Mouse (Mus musculus) forebrain, postnatal 0 days (tissue): ENCODE data around the gene Cacna1h. TPM values are rescaled to one million over a fixed set of nuclear protein-coding genes. Genes with fewer than 3 reads are reported as not detected.

Experiments
- ATAC-seq: fragments of 200-750 bp; cut with Nextera tagmentation; 2 replicates; pipeline ENCODE4 v1.8.0; 2017; ENCODE audit warnings: mild to moderate bottlenecking, moderate library complexity
- DNase-seq: peaks from one replicate; pipeline ENCODE4 v3.0.0-alpha.2; 2015
- H3K27ac ChIP-seq: fragments of 300-500 bp; sonication (generic); 2 replicates; pipeline ENCODE4 v1.5.1; 2014; ENCODE audit warnings: low read depth, mild to moderate bottlenecking, antibody characterized with exemption, low read length, moderate library complexity, mixed read lengths
- H3K27me3 ChIP-seq: fragments of 300-500 bp; sonication (generic); 2 replicates; pipeline ENCODE4 v1.6.1; 2014; ENCODE audit warnings: mild to moderate bottlenecking, low read length, mixed read lengths; ENCODE audit not compliant: insufficient read depth
- H3K36me3 ChIP-seq: fragments of 300-500 bp; sonication (generic); 2 replicates; pipeline ENCODE4 v1.6.1; 2014; ENCODE audit warnings: mild to moderate bottlenecking, moderate library complexity; ENCODE audit not compliant: insufficient read depth
- H3K4me1 ChIP-seq: fragments of 300-500 bp; sonication (generic); 2 replicates; pipeline ENCODE4 v1.6.1; 2014; ENCODE audit warnings: antibody characterized with exemption; ENCODE audit not compliant: insufficient read depth
- H3K4me2 ChIP-seq: fragments of 300-500 bp; sonication (generic); 2 replicates; pipeline ENCODE4 v1.6.1; 2014; ENCODE audit warnings: low read depth, mild to moderate bottlenecking, moderate library complexity
- H3K4me3 ChIP-seq: fragments of 300-500 bp; sonication (generic); 2 replicates; pipeline ENCODE4 v1.5.1; 2014; ENCODE audit warnings: low read depth, low read length, mixed read lengths
- H3K9ac ChIP-seq: fragments of 300-500 bp; sonication (generic); 2 replicates; pipeline ENCODE4 v1.6.1; 2014; ENCODE audit warnings: mild to moderate bottlenecking
- H3K9me3 ChIP-seq: fragments of 300-500 bp; sonication (generic); 2 replicates; pipeline ENCODE4 v1.6.1; 2016; ENCODE audit warnings: low read length
- CTCF ChIP-seq: sonication (generic); IDR thresholded peaks from 2 replicates; pipeline ENCODE4 v1.5.1; 2016; ENCODE audit warnings: antibody characterized with exemption, control low read depth, low read depth
- WGBS: fragments of 180-500 bp; shearing (Covaris S2); extraction: QIAGEN DNeasy Blood & Tissue Kit; methylation state at CpG from one replicate; pipeline ENCODE4 v1.1.7; 2014; 5-methylcytosine and 5-hydroxymethylcytosine counted together
- polyA plus RNA-seq: library from polyadenylated mRNA; unstranded; fragments of >200 nt; fragmentation: Nextera tagmentation; extraction: Ambion mirVana; gene quantifications from 2 replicates; pipeline ENCODE4 v1.2.1, GENCODE M21; 2015
- total RNA-seq: library from RNA; depleted of rRNA; stranded (reverse); fragments of >200 nt; gene quantifications from 2 replicates; pipeline ENCODE4 v1.2.3, GENCODE M21; 2014

Gene Cacna1h
- total and polyA plus RNA-seq, 2 experiments from 2014 or later, result 8.1 to 149 TPM

- TF ChIP-seq CTCF, result no peak
- Histone ChIP-seq H3K4me2 (no peak overlapping the region), H3K9me3 (no peaks in the 10 kb centered on the region), H3K27ac (no peak overlapping the region), H3K9ac (peak overlapping the region; percentile 4; the same call in 1 of the 2 replicates), H3K27me3 (no peaks in the 10 kb centered on the region), H3K4me1 (peaks cover 10% of the 10 kb centered on the region), H3K36me3 (no peaks in the 10 kb centered on the region; the same call in 1 of the 2 replicates), H3K4me3 (no peak overlapping the region)
- ATAC-seq (no peak), DNase-seq (no peak)
- WGBS, result 57% methylated on average over 8 of the region's 8 CpGs
These were observed 3.0 kb downstream of the Cacna1h start for GRCm38 (mm10) chr17:25430534-25430933.

DNA sequence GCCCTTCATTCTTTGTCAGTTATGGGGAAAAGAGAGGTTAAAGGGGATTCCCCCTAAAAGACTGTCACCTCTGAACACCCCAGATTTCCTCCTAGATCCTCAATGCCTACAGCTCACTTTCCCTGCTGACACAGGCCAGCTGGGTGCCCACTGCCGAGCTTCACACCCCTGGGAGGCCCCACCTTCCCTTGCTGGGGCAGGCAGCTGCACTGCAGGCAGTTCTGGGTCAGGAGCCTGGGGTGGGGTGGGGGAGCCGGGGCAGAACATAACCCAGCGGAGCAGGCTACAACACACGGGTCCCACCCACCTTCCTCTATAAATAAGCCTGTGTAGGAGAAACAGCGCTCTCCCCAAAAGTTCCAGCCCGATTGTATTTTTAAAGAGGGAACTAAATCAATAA, 3.7 kb downstream of the Cacna1h start:
- no peak overlapping the region for H3K9ac ChIP-seq
- H3K4me2 ChIP-seq, result no peak overlapping the region
- H3K27ac ChIP-seq, result no peak overlapping the region
- H3K9me3 ChIP-seq, result no peaks in the 10 kb centered on the region
- peaks cover 10% of the 10 kb centered on the region for H3K4me1 ChIP-seq
- no peaks in the 10 kb centered on the region; the same call in 1 of the 2 replicates for H3K36me3 ChIP-seq
- no peak for TF ChIP-seq CTCF
- H3K27me3 ChIP-seq, result no peaks in the 10 kb centered on the region
- H3K4me3 ChIP-seq, result no peak overlapping the region
- 53% methylated on average over 6 of the region's 6 CpGs for WGBS
- ATAC-seq, result no peak
- no peak for DNase-seq

DNA sequence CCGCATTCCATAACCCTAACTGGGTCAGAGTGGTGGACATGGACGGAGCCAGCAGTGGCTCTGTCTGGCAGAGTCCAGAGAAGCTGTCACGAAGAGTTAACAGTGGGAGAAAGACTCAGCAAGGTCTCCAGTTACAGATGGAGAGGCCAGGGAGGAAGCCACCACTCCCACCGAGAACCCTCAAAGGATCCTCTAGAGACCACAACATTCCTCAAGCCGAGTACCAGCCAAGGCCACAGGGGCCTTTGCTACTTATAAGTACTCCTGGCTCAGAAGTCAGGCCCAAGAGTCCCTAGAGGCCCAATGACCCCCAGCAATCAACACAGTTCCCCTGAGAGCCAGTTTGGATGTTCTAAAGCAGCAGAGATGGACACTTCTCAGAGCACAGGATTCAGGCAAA, 4.3 kb downstream of the Cacna1h start:
- no peak for TF ChIP-seq CTCF
- no peaks in the 10 kb centered on the region for H3K27me3 ChIP-seq

GRCm38 (mm10) chr17:25427441-25427840, 6.1 kb downstream of the Cacna1h start:
- peak; percentile 42; the same call in 1 of the 2 replicates for ATAC-seq
- no peak for TF ChIP-seq CTCF
- Histone ChIP-seq H3K27ac (no peak overlapping the region), H3K9ac (no peak overlapping the region), H3K36me3 (peaks cover 8% of the 10 kb centered on the region; the same call in 1 of the 2 replicates), H3K9me3 (no peaks in the 10 kb centered on the region), H3K27me3 (no peaks in the 10 kb centered on the region), H3K4me3 (no peak overlapping the region), H3K4me1 (peaks cover 10% of the 10 kb centered on the region), H3K4me2 (no peak overlapping the region)
- WGBS, result 25% methylated on average over 10 of the region's 10 CpGs
- DNase-seq, result no peak

More for the DNA sequence above, 4.3 kb downstream of the Cacna1h start:
- no peak for DNase-seq
- no peaks in the 10 kb centered on the region for H3K9me3 ChIP-seq
- H3K36me3 ChIP-seq, result no peaks in the 10 kb centered on the region; the same call in 1 of the 2 replicates
- peaks cover 10% of the 10 kb centered on the region for H3K4me1 ChIP-seq
- 68% methylated on average over 5 of the region's 5 CpGs for WGBS
- no peak overlapping the region for H3K27ac ChIP-seq
- no peak overlapping the region for H3K4me3 ChIP-seq
- H3K4me2 ChIP-seq, result no peak overlapping the region
- ATAC-seq, result no peak
- H3K9ac ChIP-seq, result no peak overlapping the region

DNA sequence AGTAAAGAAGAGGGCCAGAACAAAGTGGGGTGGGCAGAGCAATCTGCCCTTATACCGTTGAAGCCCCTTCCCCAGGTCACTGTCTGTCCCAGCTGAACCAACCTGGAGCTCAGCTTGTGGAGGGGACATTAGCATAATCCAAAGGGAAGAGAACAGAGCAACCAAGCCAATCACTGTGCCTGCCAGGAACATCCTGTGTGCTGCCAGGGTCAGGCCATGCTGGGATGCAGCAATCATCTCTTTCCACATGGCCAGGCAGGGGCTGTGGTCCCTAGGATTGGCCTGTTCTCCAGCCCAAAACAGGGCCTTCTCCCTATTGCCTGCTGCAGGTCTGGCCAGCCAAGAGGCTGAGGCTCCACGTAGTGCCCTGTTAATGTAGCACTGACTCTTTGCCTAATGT, 7.6 kb downstream of the Cacna1h start:
- Histone ChIP-seq H3K27ac (no peak overlapping the region), H3K9me3 (no peaks in the 10 kb centered on the region), H3K27me3 (no peaks in the 10 kb centered on the region), H3K36me3 (peaks cover 17% of the 10 kb centered on the region; the same call in 1 of the 2 replicates), H3K4me1 (peaks cover 5% of the 10 kb centered on the region), H3K4me2 (no peak overlapping the region), H3K9ac (no peak overlapping the region), H3K4me3 (no peak overlapping the region)
- no peak for TF ChIP-seq CTCF
- ATAC-seq, result no peak
- WGBS, result 59% methylated on average over 2 of the region's 2 CpGs
- DNase-seq, result no peak

- Histone ChIP-seq H3K36me3 (peaks cover 17% of the 10 kb centered on the region; the same call in 1 of the 2 replicates), H3K4me3 (no peak overlapping the region), H3K27ac (no peak overlapping the region), H3K4me2 (no peak overlapping the region), H3K9ac (no peak overlapping the region), H3K27me3 (no peaks in the 10 kb centered on the region), H3K4me1 (peaks cover 6% of the 10 kb centered on the region; the same call in 1 of the 2 replicates), H3K9me3 (no peaks in the 10 kb centered on the region)
- no peak for ATAC-seq
- DNase-seq, result no peak
- no peak for TF ChIP-seq CTCF
- WGBS, result 37% methylated on average over 8 of the region's 8 CpGs
These were observed 9.0 kb downstream of the Cacna1h start for GRCm38 (mm10) chr17:25424526-25425080.

DNA sequence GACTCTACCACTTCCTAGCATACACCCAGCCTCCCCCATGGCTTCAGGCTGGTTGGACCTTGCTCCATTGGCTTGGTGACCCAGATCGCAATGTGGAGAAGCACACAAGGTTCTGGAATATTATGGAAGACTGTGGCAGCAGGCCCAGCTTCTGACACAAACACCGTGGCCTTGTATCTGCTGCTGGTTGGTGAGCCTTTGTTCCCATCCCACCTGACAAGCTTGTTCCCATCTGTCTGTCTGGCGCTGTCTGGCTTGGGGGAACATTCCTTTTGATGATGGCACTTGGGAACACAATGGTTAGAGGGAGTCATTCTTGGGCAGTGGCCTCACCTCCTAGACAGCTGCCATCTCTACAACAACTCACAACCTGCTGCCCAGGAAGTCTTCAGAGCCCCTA, 12.6 kb downstream of the Cacna1h start:
- Histone ChIP-seq H3K9ac (no peak overlapping the region), H3K4me3 (no peak overlapping the region), H3K4me1 (peaks cover 17% of the 10 kb centered on the region), H3K9me3 (no peaks in the 10 kb centered on the region), H3K27ac (no peak overlapping the region), H3K36me3 (peaks cover 17% of the 10 kb centered on the region; the same call in 1 of the 2 replicates), H3K27me3 (no peaks in the 10 kb centered on the region), H3K4me2 (no peak overlapping the region)
- TF ChIP-seq CTCF, result no peak
- 66% methylated on average over 3 of the region's 3 CpGs for WGBS
- DNase-seq (no peak), ATAC-seq (no peak)
